Mouse (Mus musculus): ENCODE data around the gene Ndufs7.

The Ndufs7 gene

GRCm38 (mm10) chr10:80295618-80296425 is 46.9 kb downstream of the Ndufs7 start, which contains the start of gene Apc2:
Gene Apc2 (plus strand): TSS chr10:80295977.
- DNase-seq: peak; percentile 86

GRCm38 (mm10) chr10:80296824-80297223 is 47.9 kb downstream of the Ndufs7 start:
- no peak for DNase-seq

GRCm38 (mm10) chr10:80297526-80298133 is 48.7 kb downstream of the Ndufs7 start:
- DNase-seq: no peak

- peak; percentile 91 for DNase-seq
Observed at GRCm38 (mm10) chr10:80298571-80299281, 49.8 kb downstream of the Ndufs7 start.

GRCm38 (mm10) chr10:80299301-80299700 is 50.4 kb downstream of the Ndufs7 start:
- no peak for DNase-seq

GRCm38 (mm10) chr10:80299824-80300223 is 50.9 kb downstream of the Ndufs7 start:
- DNase-seq: no peak

GRCm38 (mm10) chr10:80300672-80301181 is 51.8 kb downstream of the Ndufs7 start:
- no peak for DNase-seq

GRCm38 (mm10) chr10:80301256-80302081 is 52.5 kb downstream of the Ndufs7 start:
- DNase-seq: no peak

- DNase-seq: no peak
Observed at GRCm38 (mm10) chr10:80302082-80302355, 53.1 kb downstream of the Ndufs7 start.

- no peak for DNase-seq
Observed at GRCm38 (mm10) chr10:80302471-80302881, 53.6 kb downstream of the Ndufs7 start.

GRCm38 (mm10) chr10:80304458-80304857 is 55.5 kb downstream of the Ndufs7 start:
- DNase-seq: no peak

GRCm38 (mm10) chr10:80304862-80305261 is 55.9 kb downstream of the Ndufs7 start:
- no peak for DNase-seq

Measured in cerebellum, adult 8-10 months (tissue).